Mouse (Mus musculus) lung, embryonic 14.5 days (tissue): Measurements from ENCODE around the gene Pdcd7. TPM values are rescaled to one million over a fixed set of nuclear protein-coding genes. Genes with fewer than 3 reads are reported as not detected.
"Not testable (repeated sequence)": the region's sequence is repeated elsewhere in the genome, so short reads cannot be mapped to it uniquely, and the experiment has no call there.

ENCODE experiments used
- ATAC-seq: fragments of 200-750 bp; cut with Nextera tagmentation; 2 replicates; pipeline ENCODE4 v1.8.0; 2017; ENCODE audit warnings: mild to moderate bottlenecking, moderate TSS enrichment, moderate library complexity; ENCODE audit not compliant: insufficient read depth
- DNase-seq: peaks from one replicate; pipeline ENCODE4 v3.0.0-alpha.2; 2015
- H3K27ac ChIP-seq: fragments of 300-500 bp; sonication (generic); 2 replicates; pipeline ENCODE4 v1.5.1; 2014; ENCODE audit warnings: low read depth, mild to moderate bottlenecking, moderate library complexity
- H3K27me3 ChIP-seq: fragments of 300-500 bp; sonication (generic); 2 replicates; pipeline ENCODE4 v1.6.1; 2014; ENCODE audit warnings: low read length, control low read depth; ENCODE audit not compliant: insufficient read depth
- H3K36me3 ChIP-seq: fragments of 300-500 bp; sonication (generic); 2 replicates; pipeline ENCODE4 v1.6.1; 2014; ENCODE audit warnings: control low read depth; ENCODE audit not compliant: insufficient read depth
- H3K4me1 ChIP-seq: fragments of 300-500 bp; sonication (generic); 2 replicates; pipeline ENCODE4 v1.6.1; 2014; ENCODE audit warnings: antibody characterized with exemption, control low read depth; ENCODE audit not compliant: insufficient read depth
- H3K4me2 ChIP-seq: fragments of 300-500 bp; sonication (generic); 2 replicates; pipeline ENCODE4 v1.6.1; 2014; ENCODE audit warnings: mild to moderate bottlenecking
- H3K4me3 ChIP-seq: fragments of 300-500 bp; sonication (generic); 2 replicates; pipeline ENCODE4 v1.5.1; 2014; ENCODE audit warnings: low read depth, low read length
- H3K9ac ChIP-seq: fragments of 300-500 bp; sonication (generic); 2 replicates; pipeline ENCODE4 v1.6.1; 2014
- H3K9me3 ChIP-seq: fragments of 300-500 bp; sonication (generic); 2 replicates; pipeline ENCODE4 v1.6.1; 2016; ENCODE audit warnings: low read depth, low read length, control low read depth
- CTCF ChIP-seq: IDR thresholded peaks from 2 replicates; pipeline ENCODE4 v1.5.1; 2016; ENCODE audit warnings: antibody characterized with exemption, low read depth
- WGBS: fragments of 180-500 bp; shearing (Covaris S2); extraction: QIAGEN DNeasy Blood & Tissue Kit; methylation state at CpG from one replicate; pipeline ENCODE4 v1.1.7; 2014; 5-methylcytosine and 5-hydroxymethylcytosine counted together
- polyA plus RNA-seq: library from polyadenylated mRNA; unstranded; fragments of >200 nt; fragmentation: Nextera tagmentation; extraction: Ambion mirVana; gene quantifications from 2 replicates; pipeline ENCODE4 v1.2.1, GENCODE M21; 2014

Gene Pdcd7
- polyA plus RNA-seq, 1 experiment from 2014 or later, result 14.5 TPM

DNA sequence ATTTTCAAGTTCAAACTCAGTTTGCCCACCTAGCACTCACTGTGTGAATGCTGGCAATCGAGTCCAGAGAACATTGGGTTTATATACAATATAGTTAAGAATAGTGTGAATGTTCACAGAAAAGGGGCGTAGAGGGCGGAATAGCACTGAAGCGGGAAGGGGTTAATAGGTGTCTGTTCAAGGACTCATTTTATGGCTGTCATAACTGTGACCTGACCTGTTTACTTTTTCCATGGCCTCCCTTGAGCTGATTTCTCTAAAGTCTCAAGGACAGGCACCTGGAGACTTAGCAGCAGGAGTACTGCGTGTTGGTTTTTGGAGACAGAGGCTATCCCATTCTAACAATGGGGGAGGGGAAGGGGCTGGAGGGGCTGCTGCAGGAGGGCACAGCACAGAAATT lies 11.9 kb upstream of the Pdcd7 start:
- DNase-seq (no peak), ATAC-seq (no peak)
- WGBS, result 72% methylated on average over 5 of the region's 5 CpGs

DNA sequence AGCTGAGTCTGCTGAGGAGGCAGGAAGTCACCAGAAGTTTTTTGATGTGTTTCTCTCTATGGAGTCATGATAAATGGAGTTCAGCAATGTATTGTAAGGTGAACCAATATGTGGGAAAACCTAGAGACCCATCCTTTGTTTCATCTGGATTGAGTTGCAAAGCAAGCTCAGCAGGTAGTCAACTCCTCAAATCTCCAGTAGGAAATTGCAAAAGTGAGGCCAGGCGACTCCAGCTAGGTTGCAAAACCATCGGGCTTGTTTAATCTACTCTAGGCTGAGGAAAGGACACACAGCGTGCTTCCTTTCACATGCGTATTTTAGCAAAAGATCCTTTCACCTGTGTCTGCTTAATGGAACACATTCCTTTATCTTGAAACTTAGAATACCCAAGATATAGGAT lies 6.8 kb upstream of the Pdcd7 start:
- WGBS, result 84% methylated on average over 4 of the region's 4 CpGs
- no peak overlapping the region for H3K9ac ChIP-seq
- ATAC-seq, result no peak
- TF ChIP-seq CTCF, result no peak
- H3K4me3 ChIP-seq, result no peak overlapping the region
- H3K27ac ChIP-seq, result no peak overlapping the region
- DNase-seq, result no peak
- H3K4me1 ChIP-seq, result no peaks in the 10 kb centered on the region
- H3K9me3 ChIP-seq, result no peaks in the 10 kb centered on the region
- H3K4me2 ChIP-seq, result no peak overlapping the region
- H3K27me3 ChIP-seq, result no peaks in the 10 kb centered on the region
- H3K36me3 ChIP-seq, result no peaks in the 10 kb centered on the region

More for the DNA sequence above, 11.9 kb upstream of the Pdcd7 start:
- no peak overlapping the region for H3K4me3 ChIP-seq
- no peaks in the 10 kb centered on the region for H3K9me3 ChIP-seq
- H3K27me3 ChIP-seq, result no peaks in the 10 kb centered on the region
- H3K4me1 ChIP-seq, result no peaks in the 10 kb centered on the region
- H3K36me3 ChIP-seq, result peaks cover 22% of the 10 kb centered on the region
- H3K27ac ChIP-seq, result no peak overlapping the region
- TF ChIP-seq CTCF, result no peak
- no peak overlapping the region for H3K4me2 ChIP-seq
- no peak overlapping the region for H3K9ac ChIP-seq

DNA sequence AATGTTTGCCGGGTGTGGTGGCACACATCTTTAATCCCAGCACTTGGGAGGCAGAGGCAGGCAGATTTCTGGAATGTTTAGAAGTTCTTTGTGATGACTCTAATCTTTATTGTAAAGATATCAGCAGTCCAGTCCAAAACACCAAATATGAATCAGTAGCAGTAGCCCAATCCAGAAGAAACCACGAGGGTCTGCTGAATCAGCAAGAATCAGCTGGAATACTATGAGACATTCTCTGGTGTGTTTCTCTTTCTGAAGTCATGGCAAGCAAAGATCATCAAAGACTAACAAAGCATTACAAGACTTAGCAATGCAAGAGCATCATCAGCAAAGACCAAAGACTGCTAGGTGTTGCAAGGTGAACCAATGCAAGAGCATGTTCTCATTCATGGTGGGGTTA lies 5.5 kb upstream of the Pdcd7 start:
- Histone ChIP-seq H3K27ac (no peak overlapping the region), H3K4me2 (no peak overlapping the region), H3K27me3 (no peaks in the 10 kb centered on the region), H3K4me3 (no peak overlapping the region), H3K4me1 (no peaks in the 10 kb centered on the region), H3K9ac (no peak overlapping the region), H3K36me3 (no peaks in the 10 kb centered on the region), H3K9me3 (peaks cover 6% of the 10 kb centered on the region; the same call in 1 of the 2 replicates)
- TF ChIP-seq CTCF, result no peak
- WGBS, result 81% methylated on average over 2 of the region's 2 CpGs
- no peak for ATAC-seq
- DNase-seq, result no peak

DNA sequence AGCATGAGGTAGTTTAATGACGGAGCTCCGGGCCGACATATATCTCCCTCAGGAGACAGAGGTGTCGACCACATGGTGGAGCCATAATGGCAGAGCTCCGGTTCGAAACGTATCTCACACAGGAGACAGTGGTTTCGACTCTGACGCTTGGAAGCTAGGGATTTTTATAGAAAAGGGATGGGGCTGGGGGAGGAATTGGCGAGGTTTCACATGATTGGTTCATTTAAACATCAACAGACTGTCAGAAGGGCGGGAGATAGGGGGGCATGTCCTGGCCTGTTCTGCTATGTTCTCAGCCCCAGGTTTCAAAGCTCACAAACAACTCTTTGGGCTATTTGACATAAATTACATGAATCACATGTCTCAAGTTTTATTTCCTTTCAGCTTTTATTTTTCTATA lies 465 bp upstream of the Pdcd7 start:
- ATAC-seq, result 0 out of 2 replicates have a peak, but pooled peaks have one; percentile 15

DNA sequence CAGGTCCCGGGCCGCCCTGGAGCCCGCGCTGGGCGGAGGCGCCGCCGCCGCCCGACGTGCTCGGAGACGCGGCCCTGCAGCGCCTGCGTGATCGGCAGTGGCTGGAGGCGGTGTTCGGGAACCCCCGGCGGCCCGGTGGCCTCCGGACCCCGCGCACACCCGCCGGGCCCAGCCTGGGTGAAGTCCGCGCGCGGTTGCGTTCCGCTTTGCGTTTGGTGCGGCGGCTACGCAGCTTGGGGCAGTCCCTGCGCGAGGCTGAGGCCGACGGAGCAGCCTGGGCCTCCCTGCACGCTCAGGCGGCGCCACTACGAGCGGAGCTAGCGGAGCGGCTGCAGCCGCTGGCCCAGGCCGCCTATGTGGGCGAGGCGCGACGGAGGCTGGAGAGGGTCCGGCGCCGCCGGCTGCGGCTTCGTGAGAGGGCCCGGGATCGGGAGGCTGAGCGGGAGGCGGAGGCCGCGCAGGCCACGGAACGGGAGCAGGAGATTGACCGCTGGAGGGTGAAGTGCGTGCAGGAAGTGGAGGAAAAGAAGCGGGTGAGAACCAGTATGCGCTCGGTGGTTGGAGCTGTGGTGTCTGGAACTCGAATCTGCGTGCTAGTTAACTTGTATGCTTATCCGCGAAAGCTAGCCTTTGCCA lies 690 bp downstream of the Pdcd7 start:
- Histone ChIP-seq H3K4me1 (no peaks in the 10 kb centered on the region), H3K4me2 (peak overlapping the region; percentile 87), H3K27ac (peak overlapping the region; percentile 94), H3K4me3 (peak overlapping the region; percentile 98), H3K9me3 (peaks cover 6% of the 10 kb centered on the region; the same call in 1 of the 2 replicates), H3K36me3 (no peaks in the 10 kb centered on the region), H3K9ac (peak overlapping the region; percentile 95), H3K27me3 (no peaks in the 10 kb centered on the region)
- ATAC-seq (peak; percentile 79), DNase-seq (peak; percentile 51)
- WGBS, result under 1% methylated on average over 71 of the region's 77 CpGs
- TF ChIP-seq CTCF, result no peak

More for the DNA sequence above, 465 bp upstream of the Pdcd7 start:
- H3K4me2 ChIP-seq, result peak overlapping the region; percentile 87
- H3K4me3 ChIP-seq, result peak overlapping the region; percentile 98
- not testable (repeated sequence) for DNase-seq, H3K9me3 ChIP-seq, H3K27me3 ChIP-seq, H3K4me1 ChIP-seq, H3K36me3 ChIP-seq
- H3K27ac ChIP-seq, result peak overlapping the region; percentile 94
- peak overlapping the region; percentile 95 for H3K9ac ChIP-seq
- WGBS, result 65% methylated on average over 11 of the region's 11 CpGs

DNA sequence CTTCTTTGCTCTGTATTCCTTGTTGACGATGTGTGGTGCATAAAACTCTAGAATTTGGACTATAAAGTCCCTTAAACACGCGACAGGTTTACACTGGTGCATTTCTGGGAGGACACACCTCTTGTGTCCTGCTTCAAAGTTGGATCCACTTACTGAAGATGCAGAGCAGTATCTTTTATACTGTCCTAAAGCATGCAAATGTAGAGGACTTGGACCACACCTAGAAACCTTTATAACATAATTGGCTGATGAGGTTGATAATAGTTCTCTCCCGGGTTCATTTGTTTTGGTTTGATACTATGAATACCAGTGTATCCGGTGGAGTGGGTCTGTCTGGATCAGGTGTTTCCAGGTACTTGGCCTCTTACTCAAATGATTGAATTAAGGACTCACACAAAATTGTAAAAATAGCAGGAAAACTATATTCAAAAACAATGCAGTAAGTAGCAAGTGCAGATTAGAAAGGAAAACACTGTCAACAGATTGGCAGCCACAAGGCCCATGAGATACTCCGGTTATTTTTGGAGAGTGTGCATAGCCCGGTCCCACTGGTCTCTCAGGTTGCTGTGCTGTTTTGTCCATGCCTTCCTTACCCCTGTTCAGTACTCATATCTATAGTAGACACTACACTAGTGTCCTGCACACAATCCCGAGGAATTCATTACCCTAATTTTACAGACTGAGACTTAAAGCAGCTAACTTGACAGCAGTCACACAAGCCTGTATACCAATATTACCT lies 1.4 kb downstream of the Pdcd7 start:
- H3K27me3 ChIP-seq, result no peaks in the 10 kb centered on the region
- no peak for TF ChIP-seq CTCF
- ATAC-seq, result no peak

DNA sequence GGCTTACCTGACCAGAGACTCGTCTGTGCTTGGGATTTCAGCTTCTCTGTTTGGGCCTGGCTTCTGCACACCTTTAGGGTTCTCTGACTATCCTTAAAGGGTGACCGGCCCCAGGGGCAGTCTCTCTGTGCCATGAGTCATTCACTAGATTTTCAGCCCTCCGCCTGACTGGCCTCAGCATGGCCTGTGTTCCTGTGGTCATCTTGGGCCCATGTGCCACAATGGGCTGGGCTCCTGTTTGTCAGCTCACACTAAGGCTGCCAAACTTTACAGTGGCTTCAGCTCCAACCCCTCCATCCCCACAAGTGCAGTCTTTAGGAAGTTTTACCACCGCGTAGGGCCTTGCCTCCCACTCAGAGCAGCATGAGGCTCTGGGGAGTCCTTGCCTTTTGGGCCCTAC lies 7.3 kb downstream of the Pdcd7 start:
- no peak for DNase-seq

More for the DNA sequence above, 1.4 kb downstream of the Pdcd7 start:
- Histone ChIP-seq H3K4me2 (peak overlapping the region; percentile 87), H3K4me1 (no peaks in the 10 kb centered on the region), H3K27ac (peak overlapping the region; percentile 94; the same call in 1 of the 2 replicates), H3K9me3 (peaks cover 6% of the 10 kb centered on the region; the same call in 1 of the 2 replicates), H3K9ac (peak overlapping the region; percentile 95), H3K4me3 (peak overlapping the region; percentile 98), H3K36me3 (no peaks in the 10 kb centered on the region)
- WGBS, result 39% methylated on average over 8 of the region's 8 CpGs
- no peak for DNase-seq

More for the DNA sequence above, 7.3 kb downstream of the Pdcd7 start:
- Histone ChIP-seq H3K9ac (no peak overlapping the region), H3K27ac (no peak overlapping the region), H3K4me3 (no peak overlapping the region), H3K4me1 (no peaks in the 10 kb centered on the region), H3K9me3 (no peaks in the 10 kb centered on the region), H3K4me2 (no peak overlapping the region), H3K36me3 (peaks cover 39% of the 10 kb centered on the region), H3K27me3 (no peaks in the 10 kb centered on the region)
- no peak for TF ChIP-seq CTCF
- ATAC-seq, result no peak
- 94% methylated on average over 5 of the region's 5 CpGs for WGBS
